Mouse (Mus musculus): ENCODE data around the gene Aanat.

DNA sequence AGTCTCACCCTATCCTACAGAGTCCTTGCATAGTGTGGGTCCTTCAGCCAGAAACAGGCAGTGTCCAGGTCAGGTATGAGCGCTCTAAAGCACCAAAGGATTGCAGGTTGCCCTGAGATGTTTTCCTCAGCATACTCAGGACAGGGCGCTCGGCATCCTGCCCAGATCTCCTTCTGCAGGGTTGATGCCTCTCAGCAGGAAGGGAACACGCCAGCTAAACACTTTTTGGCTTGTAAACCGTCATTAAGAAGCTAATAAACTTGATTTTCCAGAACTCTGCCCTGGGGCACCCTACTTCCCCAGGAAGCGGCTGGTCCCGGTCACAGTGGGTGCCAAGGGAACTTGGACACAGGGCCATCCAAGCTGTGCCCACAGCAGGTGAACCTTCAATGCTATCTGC lies 32.9 kb downstream of the Aanat start:
- TF ChIP-seq TAL1 (IDR thresholded peaks at IDR 0.05; ENCODE audit: low read length) (no peak), GATA1 (IDR thresholded peaks at IDR 0.05; ENCODE audit: low read length) (no peak)

Measured in erythroblast, embryonic 14.5 days (primary cell).